Mouse (Mus musculus): ENCODE data around the gene Rnf130.

DNA sequence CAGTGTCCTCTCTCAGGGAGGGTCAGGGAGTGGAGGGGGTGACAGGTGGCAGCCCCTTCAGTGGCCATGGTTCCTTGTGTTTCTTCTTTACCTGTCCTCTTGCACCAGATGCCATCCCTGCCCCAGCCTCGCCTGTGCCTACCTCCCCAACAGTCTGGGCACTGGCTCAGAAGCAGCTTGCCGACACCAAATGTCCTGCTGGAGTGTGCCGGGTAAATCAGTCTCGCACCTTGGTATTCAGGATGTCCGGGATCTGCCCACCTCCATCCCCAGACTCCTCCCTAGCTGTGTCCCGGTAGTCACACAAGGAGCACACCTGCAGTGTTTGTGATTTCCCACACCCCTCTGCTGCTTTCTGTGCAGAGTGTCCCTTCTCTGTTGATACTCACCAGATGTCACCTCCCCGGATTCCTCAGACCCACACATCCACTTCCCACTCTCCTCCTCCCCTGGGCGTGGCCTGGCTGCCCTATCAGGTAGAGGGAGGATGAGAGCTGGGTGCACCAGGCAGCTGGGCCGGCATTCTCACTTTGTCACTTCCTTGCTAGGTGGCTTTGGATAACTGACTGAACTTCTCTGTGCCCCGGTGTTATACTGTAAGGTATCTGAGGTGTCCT, 113.2 kb downstream of the Rnf130 start:
- TF ChIP-seq CTCF (conservative IDR thresholded peaks at IDR 0.05 in 1 of 2, IDR thresholded peaks at IDR 0.05 in 1 of 2; ENCODE audit: low read depth in 2 of 2, low read length in 2 of 2) (no peak), MYC (IDR thresholded peaks at IDR 0.05; ENCODE audit: low read depth, low read length) (no peak), POLR2A (IDR thresholded peaks at IDR 0.05; ENCODE audit: low read depth, low read length) (no peak), SIN3A (IDR thresholded peaks at IDR 0.05; ENCODE audit: low read length) (no peak), ZC3H11A (IDR thresholded peaks at IDR 0.05; ENCODE audit: low read depth, low read length) (no peak), MEF2A (IDR thresholded peaks at IDR 0.05; ENCODE audit: borderline replicate concordance, low read depth, low read length) (no peak), EP300 (IDR thresholded peaks at IDR 0.05; ENCODE audit: low read length) (no peak), NELFE (IDR thresholded peaks at IDR 0.05; ENCODE audit: low read depth, low read length) (no peak)
